Mouse (Mus musculus) bone marrow, adult 2 months (tissue): ENCODE results near the gene C2cd2l.
A peak's percentile ranks its signal among the peaks of the same experiment; 100 is the strongest.

Experiments
- CTCF ChIP-seq: fragments of 200-500 bp; IDR thresholded peaks from 2 replicates; pipeline ENCODE4 v1.5.1; 2011; ENCODE audit warnings: low read length, control low read depth; ENCODE audit not compliant: control insufficient read depth, insufficient read depth
- POLR2A ChIP-seq: fragments of 200-500 bp; IDR thresholded peaks from 2 replicates; pipeline ENCODE4 v1.6.1; 2011; ENCODE audit warnings: low read depth, mild to moderate bottlenecking, control low read depth, low read length, borderline replicate concordance; ENCODE audit not compliant: control insufficient read depth

- peak; percentile 29; the same call in 1 of the 2 replicates for TF ChIP-seq POLR2A
- TF ChIP-seq CTCF = no peak
Observed at GRCm38 (mm10) chr9:44319105-44319886, 789 bp downstream of the C2cd2l start.
